Mouse (Mus musculus): ENCODE measurements at regions not wholly inside any gene's neighbourhood (a gene's known extent, or its start where the extent isn't known, plus 50 kb on each side); places are given as distances from the start of the nearest gene placed in this dataset.

- Histone ChIP-seq H3K4me2 (no peak overlapping the region), H3K4me1 (replicated peaks) (0 out of 2 replicates have a peak, but pooled peaks cover 3% of the 10 kb centered on the region), H3K27ac (replicated peaks) (no peak overlapping the region), H3K9me3 (replicated peaks) (no peaks in the 10 kb centered on the region), H3K36me3 (replicated peaks) (no peaks in the 10 kb centered on the region), H3K9ac (no peak overlapping the region), H3K4me3 (replicated peaks) (no peak overlapping the region), H3K27me3 (no peaks in the 10 kb centered on the region)
- WGBS (ENCODE audit: insufficient replicate concordance): 69% methylated on average over 6 of the region's 6 CpGs
- ATAC-seq (ENCODE audit: insufficient read depth): no peak
Observed at GRCm38 (mm10) chr10:20891426-20891825, 60.9 kb upstream of the Ahi1 start.

- H3K4me2 ChIP-seq: no peak overlapping the region
- peaks cover 32% of the 10 kb centered on the region for H3K4me1 ChIP-seq (replicated peaks)
- H3K27me3 ChIP-seq: no peaks in the 10 kb centered on the region
- no peak overlapping the region for H3K9ac ChIP-seq
- H3K9me3 ChIP-seq (replicated peaks): no peaks in the 10 kb centered on the region
- H3K36me3 ChIP-seq (replicated peaks): no peaks in the 10 kb centered on the region
- no peak for ATAC-seq (ENCODE audit: insufficient read depth)
- H3K4me3 ChIP-seq (replicated peaks): no peak overlapping the region
- no peak overlapping the region for H3K27ac ChIP-seq (replicated peaks)
- 72% methylated on average over 5 of the region's 5 CpGs for WGBS (ENCODE audit: insufficient replicate concordance)
Observed at GRCm38 (mm10) chr10:20883618-20884017, 68.7 kb upstream of the Ahi1 start.

- ATAC-seq (ENCODE audit: insufficient read depth): no peak
- no peak overlapping the region for H3K4me3 ChIP-seq (replicated peaks)
- peak overlapping the region; percentile 41; the same call in 1 of the 2 replicates for H3K27ac ChIP-seq (replicated peaks)
- WGBS (ENCODE audit: insufficient replicate concordance): 16% methylated on average over 8 of the region's 8 CpGs
- H3K36me3 ChIP-seq (replicated peaks): no peaks in the 10 kb centered on the region
- H3K9ac ChIP-seq: no peak overlapping the region
- peaks cover 32% of the 10 kb centered on the region for H3K4me1 ChIP-seq (replicated peaks)
- H3K9me3 ChIP-seq (replicated peaks): no peaks in the 10 kb centered on the region
- no peaks in the 10 kb centered on the region for H3K27me3 ChIP-seq
- peak overlapping the region; percentile 25 for H3K4me2 ChIP-seq
Observed at GRCm38 (mm10) chr10:20882599-20882998, 69.7 kb upstream of the Ahi1 start.

GRCm38 (mm10) chr10:20880251-20880650, 72.1 kb upstream of the Ahi1 start:
- no peak for ATAC-seq (ENCODE audit: insufficient read depth)
- Histone ChIP-seq H3K9ac (no peak overlapping the region), H3K27me3 (no peaks in the 10 kb centered on the region), H3K27ac (replicated peaks) (no peak overlapping the region), H3K4me3 (replicated peaks) (no peak overlapping the region), H3K4me1 (replicated peaks) (peaks cover 32% of the 10 kb centered on the region), H3K36me3 (replicated peaks) (no peaks in the 10 kb centered on the region), H3K9me3 (replicated peaks) (no peaks in the 10 kb centered on the region), H3K4me2 (no peak overlapping the region)
- WGBS (ENCODE audit: insufficient replicate concordance): 74% methylated on average over 4 of the region's 4 CpGs

GRCm38 (mm10) chr10:20879482-20879881, 72.9 kb upstream of the Ahi1 start:
- H3K4me1 ChIP-seq (replicated peaks): peaks cover 32% of the 10 kb centered on the region
- no peak overlapping the region for H3K27ac ChIP-seq (replicated peaks)
- no peaks in the 10 kb centered on the region for H3K27me3 ChIP-seq
- no peak overlapping the region for H3K4me3 ChIP-seq (replicated peaks)
- peak; percentile 42; the same call in 1 of the 2 replicates for ATAC-seq (ENCODE audit: insufficient read depth)
- no peaks in the 10 kb centered on the region for H3K9me3 ChIP-seq (replicated peaks)
- no peak overlapping the region for H3K9ac ChIP-seq
- H3K36me3 ChIP-seq (replicated peaks): no peaks in the 10 kb centered on the region
- H3K4me2 ChIP-seq: no peak overlapping the region; the same call in 1 of the 2 replicates
- 17% methylated on average over 8 of the region's 8 CpGs for WGBS (ENCODE audit: insufficient replicate concordance)

GRCm38 (mm10) chr10:20867076-20867475, 85.3 kb upstream of the Ahi1 start:
- no peak for ATAC-seq (ENCODE audit: insufficient read depth)

GRCm38 (mm10) chr10:20865031-20865430, 87.3 kb upstream of the Ahi1 start:
- Histone ChIP-seq H3K9me3 (replicated peaks) (no peaks in the 10 kb centered on the region), H3K27me3 (no peaks in the 10 kb centered on the region), H3K4me1 (replicated peaks) (peaks cover 12% of the 10 kb centered on the region), H3K4me3 (replicated peaks) (no peak overlapping the region), H3K27ac (replicated peaks) (no peak overlapping the region), H3K9ac (no peak overlapping the region), H3K36me3 (replicated peaks) (no peaks in the 10 kb centered on the region), H3K4me2 (no peak overlapping the region)
- WGBS (ENCODE audit: insufficient replicate concordance): 43% methylated on average over 4 of the region's 4 CpGs
- ATAC-seq (ENCODE audit: insufficient read depth): no peak

More at GRCm38 (mm10) chr10:20867076-20867475, 85.3 kb upstream of the Ahi1 start:
- H3K4me1 ChIP-seq (replicated peaks): peaks cover 12% of the 10 kb centered on the region
- no peak overlapping the region for H3K9ac ChIP-seq
- H3K36me3 ChIP-seq (replicated peaks): no peaks in the 10 kb centered on the region
- WGBS (ENCODE audit: insufficient replicate concordance): 74% methylated on average over 12 of the region's 12 CpGs
- peaks cover 3% of the 10 kb centered on the region; the same call in 1 of the 2 replicates for H3K27me3 ChIP-seq
- H3K9me3 ChIP-seq (replicated peaks): no peaks in the 10 kb centered on the region
- no peak overlapping the region for H3K27ac ChIP-seq (replicated peaks)
- no peak overlapping the region for H3K4me2 ChIP-seq
- no peak overlapping the region for H3K4me3 ChIP-seq (replicated peaks)

GRCm38 (mm10) chr10:20857413-20857812, 94.9 kb upstream of the Ahi1 start:
- peaks cover 27% of the 10 kb centered on the region for H3K27me3 ChIP-seq
- H3K4me2 ChIP-seq: no peak overlapping the region
- no peaks in the 10 kb centered on the region for H3K9me3 ChIP-seq (replicated peaks)
- WGBS (ENCODE audit: insufficient replicate concordance): 65% methylated on average over 4 of the region's 4 CpGs
- H3K36me3 ChIP-seq (replicated peaks): no peaks in the 10 kb centered on the region
- ATAC-seq (ENCODE audit: insufficient read depth): no peak
- H3K27ac ChIP-seq (replicated peaks): no peak overlapping the region
- H3K9ac ChIP-seq: no peak overlapping the region
- H3K4me1 ChIP-seq (replicated peaks): no peaks in the 10 kb centered on the region
- H3K4me3 ChIP-seq (replicated peaks): no peak overlapping the region

GRCm38 (mm10) chr10:20854621-20855363, 97.6 kb upstream of the Ahi1 start:
- Histone ChIP-seq H3K9ac (no peak overlapping the region), H3K9me3 (replicated peaks) (no peaks in the 10 kb centered on the region), H3K4me2 (peak overlapping the region; percentile 35), H3K4me3 (replicated peaks) (no peak overlapping the region), H3K4me1 (replicated peaks) (no peaks in the 10 kb centered on the region), H3K27ac (replicated peaks) (no peak overlapping the region), H3K27me3 (peaks cover 27% of the 10 kb centered on the region), H3K36me3 (replicated peaks) (no peaks in the 10 kb centered on the region)
- 13% methylated on average over 14 of the region's 14 CpGs for WGBS (ENCODE audit: insufficient replicate concordance)
- no peak for ATAC-seq (ENCODE audit: insufficient read depth)

- WGBS (ENCODE audit: insufficient replicate concordance): 80% methylated on average over 8 of the region's 8 CpGs
- Histone ChIP-seq H3K4me2 (no peak overlapping the region), H3K9ac (no peak overlapping the region), H3K9me3 (replicated peaks) (no peaks in the 10 kb centered on the region), H3K27me3 (no peaks in the 10 kb centered on the region; the same call in 1 of the 2 replicates), H3K27ac (replicated peaks) (no peak overlapping the region), H3K4me3 (replicated peaks) (no peak overlapping the region), H3K36me3 (replicated peaks) (no peaks in the 10 kb centered on the region), H3K4me1 (replicated peaks) (no peaks in the 10 kb centered on the region)
- ATAC-seq (ENCODE audit: insufficient read depth): no peak
Observed at GRCm38 (mm10) chr10:20847287-20847686, 105.1 kb upstream of the Ahi1 start.

GRCm38 (mm10) chr10:20843277-20843676, 109.1 kb upstream of the Ahi1 start:
- ATAC-seq (ENCODE audit: insufficient read depth): no peak
- no peak overlapping the region for H3K27ac ChIP-seq (replicated peaks)
- no peak overlapping the region for H3K4me2 ChIP-seq
- H3K27me3 ChIP-seq: no peaks in the 10 kb centered on the region
- H3K4me1 ChIP-seq (replicated peaks): 0 out of 2 replicates have a peak, but pooled peaks cover 4% of the 10 kb centered on the region
- H3K4me3 ChIP-seq (replicated peaks): no peak overlapping the region
- no peak overlapping the region for H3K9ac ChIP-seq
- no peaks in the 10 kb centered on the region for H3K9me3 ChIP-seq (replicated peaks)
- 49% methylated on average over 3 of the region's 3 CpGs for WGBS (ENCODE audit: insufficient replicate concordance)
- H3K36me3 ChIP-seq (replicated peaks): no peaks in the 10 kb centered on the region
